Mouse (Mus musculus): Measurements from ENCODE around the gene Nckap5.

Gene Nckap5

DNA sequence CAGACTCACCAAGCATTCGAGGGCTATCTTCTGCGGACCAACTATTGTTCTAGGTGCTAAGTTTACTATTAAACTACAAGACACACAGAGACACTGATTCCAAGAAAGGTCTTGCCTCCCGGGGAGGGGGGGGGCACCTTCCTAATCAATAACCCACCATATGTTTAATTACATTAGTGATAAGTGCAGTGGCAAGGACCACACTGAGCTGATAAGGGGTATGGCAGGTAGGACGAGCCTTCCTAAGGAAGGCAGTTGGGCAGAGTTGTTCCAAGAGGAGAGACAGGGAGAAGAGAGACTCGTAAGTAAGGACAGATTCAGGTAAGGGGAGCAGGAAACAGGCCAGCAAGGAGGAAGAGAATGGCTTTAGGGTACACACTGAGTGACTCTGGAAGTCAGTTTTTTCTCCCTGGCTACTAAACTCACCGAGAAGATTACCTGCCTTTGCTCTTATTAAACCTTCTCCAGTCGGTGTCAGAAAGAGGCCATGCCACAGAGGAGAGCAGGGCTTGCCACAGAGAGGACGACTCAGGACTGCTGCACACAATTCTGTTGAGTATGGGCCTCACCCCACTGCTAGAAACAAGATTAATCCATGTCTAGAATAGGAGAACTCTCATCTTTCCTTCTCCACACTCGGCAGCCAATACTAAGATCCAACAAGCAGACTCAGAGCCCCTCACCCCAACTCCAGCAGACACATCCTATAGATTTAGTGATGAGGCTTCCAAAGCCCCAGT, 104.8 kb downstream of the Nckap5 start:
- CTCF ChIA-PET: interaction anchor here in 3 of 4 experiments (1.0 to 1.1 kb wide), 4 partner anchors 12 to 206 kb away, joined by 3 to 7 read pairs (median 4); no protein-coding TSS in a partner anchor
- POLR2A ChIA-PET: no interaction called here

DNA sequence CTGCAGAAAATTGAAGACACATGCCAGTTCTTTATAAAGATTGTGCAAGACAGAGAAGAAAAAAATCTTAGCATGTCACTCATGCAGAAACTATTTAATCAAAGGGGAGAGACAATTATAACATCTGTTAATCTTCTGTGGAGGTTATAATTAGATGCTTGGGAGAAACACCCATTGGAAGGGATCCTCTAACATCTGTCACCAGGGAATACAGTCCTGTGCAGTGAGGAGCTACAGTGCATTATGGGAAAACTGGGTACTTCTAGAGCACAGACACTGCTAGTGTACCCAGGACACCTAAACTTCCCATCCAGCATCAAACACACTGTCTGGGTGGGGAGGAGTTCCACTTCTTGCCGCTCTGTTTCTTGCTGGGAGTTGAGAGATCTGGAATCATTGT, 108.7 kb downstream of the Nckap5 start:
- POLR2A ChIA-PET: interaction anchor here in 1 of 4 experiments (0.7 kb wide), 1 partner anchor 47 kb away, joined by 3 read pairs; no protein-coding TSS in a partner anchor
- CTCF ChIA-PET: no interaction called here

DNA sequence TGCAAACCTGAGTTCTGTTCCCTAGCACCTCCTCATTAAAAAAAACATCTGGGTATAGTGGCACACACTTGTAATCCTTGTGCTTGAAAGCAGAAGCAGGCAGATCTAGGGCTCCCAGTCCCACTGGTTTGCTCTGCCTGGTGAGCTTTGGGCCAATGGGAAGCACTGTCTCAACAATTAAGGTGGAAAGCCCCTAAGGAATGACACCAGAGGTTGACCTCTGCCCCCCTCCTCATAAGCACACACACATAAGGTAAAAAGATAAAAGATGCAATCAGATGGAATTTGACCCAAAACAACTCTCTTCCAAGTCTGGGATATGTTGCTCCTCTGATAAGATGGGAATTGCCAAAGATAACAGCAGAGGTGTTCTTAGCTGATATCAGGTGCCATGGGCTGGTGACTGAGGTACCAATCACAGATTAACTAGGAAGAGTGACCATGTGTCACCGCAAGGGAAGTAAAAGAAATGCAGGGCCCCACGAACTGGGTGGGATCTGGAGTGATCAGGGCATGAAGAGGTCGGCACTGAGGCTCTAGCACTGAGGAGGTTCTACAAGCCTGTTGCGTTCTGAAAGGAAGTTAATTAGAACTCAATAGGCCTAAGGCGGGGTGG, 110.8 kb downstream of the Nckap5 start:
- ChIA-PET POLR2A (no interaction called here), CTCF (interaction anchor here in 1 of 4 experiments (0.7 kb wide), 1 partner anchor 238 kb away, joined by 3 read pairs; no protein-coding TSS in a partner anchor)

DNA sequence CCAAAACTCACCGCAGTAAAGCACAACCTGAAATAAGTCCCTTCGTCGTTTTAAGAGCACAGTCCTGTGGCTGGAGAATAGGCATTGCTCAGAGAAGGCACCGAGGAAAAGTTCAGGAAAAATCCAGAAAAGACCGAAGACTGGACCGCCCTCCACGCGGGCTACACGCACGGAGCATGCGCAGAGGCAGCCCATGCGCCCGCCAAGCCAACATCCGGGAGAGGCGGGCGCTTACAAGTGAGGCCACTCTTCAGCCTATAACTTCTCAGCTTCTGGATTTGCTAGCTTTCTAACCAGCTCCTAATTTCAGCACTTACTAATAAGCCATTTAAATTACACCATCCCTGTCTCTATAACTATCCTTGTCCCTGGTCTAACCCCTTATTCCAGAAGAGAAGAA, 124.0 kb downstream of the Nckap5 start:
- POLR2A ChIA-PET: no interaction called here
- CTCF ChIA-PET: no interaction called here

DNA sequence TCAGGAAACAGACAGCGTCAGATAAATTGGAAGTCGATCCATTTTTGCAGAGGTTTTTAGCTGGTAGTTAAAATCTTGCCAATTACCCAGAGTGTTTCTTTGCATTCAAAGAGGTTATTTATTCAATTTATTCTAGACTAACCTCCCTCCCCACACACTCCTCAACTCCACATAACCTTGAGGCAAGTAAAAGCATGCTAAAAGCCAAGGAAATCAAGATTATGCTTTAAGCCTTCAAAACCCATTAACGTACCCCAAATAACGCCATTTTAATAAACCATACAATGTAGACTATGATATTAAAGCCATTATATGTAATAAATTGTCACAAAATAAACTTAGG, 129.7 kb downstream of the Nckap5 start:
- POLR2A ChIA-PET: no interaction called here
- CTCF ChIA-PET: interaction anchor here in 2 of 4 experiments (0.5 to 0.7 kb wide), 2 partner anchors 209 to 265 kb away, joined by 3 read pairs; no protein-coding TSS in a partner anchor

DNA sequence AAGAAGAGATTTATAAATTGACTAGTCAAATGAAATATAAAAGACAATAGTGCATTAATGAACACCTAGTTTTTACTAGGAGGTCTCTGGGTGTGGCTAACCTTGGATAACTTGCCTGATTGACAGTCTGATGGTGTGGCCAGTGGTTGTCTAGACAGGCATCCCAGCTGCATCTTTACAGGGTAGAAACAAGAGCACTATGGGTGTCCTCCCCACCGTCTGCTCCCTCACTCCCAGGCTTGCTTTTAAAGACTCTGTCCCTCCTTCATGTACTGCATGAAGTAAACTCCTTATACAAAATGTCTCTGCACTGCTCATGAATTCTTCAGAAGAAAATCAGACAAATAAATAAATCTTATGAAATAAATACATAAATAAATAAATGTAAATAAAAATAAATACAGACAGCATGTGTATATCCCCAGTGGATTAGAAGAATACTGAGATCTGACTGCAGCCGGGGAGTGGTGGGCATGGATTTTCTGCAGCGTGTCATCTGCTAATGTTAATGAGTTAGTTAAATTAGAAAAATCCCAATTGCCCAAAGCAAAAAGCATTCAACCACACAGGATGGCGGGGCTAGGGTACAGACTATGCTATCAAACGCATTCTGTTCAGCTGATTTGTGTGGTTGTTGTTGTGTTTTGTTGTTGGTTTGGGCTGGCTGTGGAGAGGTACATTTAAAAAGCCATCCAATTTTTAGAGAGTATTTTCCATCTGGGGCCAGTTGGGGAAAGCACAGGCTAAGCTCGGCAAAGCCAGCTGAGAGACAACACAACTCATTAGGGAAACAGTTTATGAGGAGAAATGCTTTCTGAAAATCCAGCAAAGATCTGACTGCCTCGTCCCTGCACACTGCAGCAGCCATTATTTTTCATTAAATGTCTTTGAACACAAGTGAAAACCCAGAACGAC, 130.3 kb downstream of the Nckap5 start:
- POLR2A ChIA-PET: no interaction called here

DNA sequence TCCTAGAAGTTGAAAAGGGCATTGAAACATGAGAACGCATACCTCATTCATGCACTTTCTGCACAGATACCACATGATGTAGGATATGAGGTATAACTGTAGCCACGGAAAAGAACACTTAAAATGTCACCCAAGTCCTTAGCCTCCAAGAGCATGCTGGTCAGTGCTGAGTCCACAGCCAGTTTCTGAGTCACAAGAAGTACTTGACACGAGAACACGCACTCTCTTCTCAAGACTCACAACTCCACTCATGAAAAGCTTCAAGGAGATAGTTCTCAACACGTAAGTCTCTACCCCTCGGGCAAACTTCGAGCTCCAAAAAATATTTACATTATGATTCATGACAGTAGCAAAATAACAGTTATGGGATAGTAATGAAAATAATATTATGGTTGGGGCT, 137.0 kb downstream of the Nckap5 start:
- CTCF ChIA-PET: interaction anchor here in 1 of 4 experiments (0.6 kb wide), 2 partner anchors 35 to 124 kb away, joined by 3 read pairs; no protein-coding TSS in a partner anchor
- POLR2A ChIA-PET: no interaction called here

More for the DNA sequence above, 130.3 kb downstream of the Nckap5 start:
- CTCF ChIA-PET: interaction anchor here in 2 of 4 experiments (0.5 to 0.7 kb wide), 2 partner anchors 210 to 266 kb away, joined by 3 read pairs; no protein-coding TSS in a partner anchor

DNA sequence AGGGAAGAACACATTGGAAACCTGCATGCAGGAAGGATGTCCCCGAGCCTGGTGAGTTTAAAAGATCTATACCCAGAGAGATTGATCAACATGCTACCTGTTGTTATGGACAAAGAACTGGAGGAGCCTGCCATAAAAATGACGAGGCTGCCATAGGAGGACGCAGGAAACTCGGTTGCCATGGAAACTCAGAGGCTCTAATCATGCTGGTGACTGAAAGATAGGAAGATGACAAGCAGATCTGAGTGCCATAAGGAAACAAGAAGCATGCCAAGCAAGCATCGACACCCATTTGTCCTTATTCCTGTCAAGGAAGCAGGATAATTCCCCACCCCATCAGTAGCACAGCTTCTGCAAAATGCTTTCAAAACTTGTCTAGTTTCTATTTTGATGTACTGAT, 142.0 kb downstream of the Nckap5 start:
- CTCF ChIA-PET: interaction anchor here in 1 of 4 experiments (0.6 kb wide), 1 partner anchor 496 kb away, joined by 3 read pairs; no protein-coding TSS in a partner anchor
- POLR2A ChIA-PET: no interaction called here

DNA sequence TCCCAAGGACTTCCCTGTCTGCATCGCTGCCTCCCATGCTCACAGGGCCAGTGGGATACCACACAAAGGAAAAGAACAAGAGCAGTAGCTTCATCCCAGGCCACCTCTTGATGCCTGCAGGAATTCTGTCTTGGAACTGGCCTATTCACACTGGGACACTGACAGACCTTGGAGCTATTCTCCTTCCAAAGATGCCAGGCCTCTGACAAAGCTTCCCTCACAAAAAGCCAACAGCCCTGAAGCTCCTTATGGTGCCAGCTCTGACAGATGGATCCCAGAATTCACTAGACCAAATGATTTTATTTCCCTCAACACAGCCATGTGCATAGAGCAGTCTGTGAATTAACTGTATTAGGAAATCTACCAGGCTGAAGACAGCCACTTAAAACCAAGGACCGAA, 143.9 kb downstream of the Nckap5 start:
- ChIA-PET POLR2A (no interaction called here), CTCF (no interaction called here)

DNA sequence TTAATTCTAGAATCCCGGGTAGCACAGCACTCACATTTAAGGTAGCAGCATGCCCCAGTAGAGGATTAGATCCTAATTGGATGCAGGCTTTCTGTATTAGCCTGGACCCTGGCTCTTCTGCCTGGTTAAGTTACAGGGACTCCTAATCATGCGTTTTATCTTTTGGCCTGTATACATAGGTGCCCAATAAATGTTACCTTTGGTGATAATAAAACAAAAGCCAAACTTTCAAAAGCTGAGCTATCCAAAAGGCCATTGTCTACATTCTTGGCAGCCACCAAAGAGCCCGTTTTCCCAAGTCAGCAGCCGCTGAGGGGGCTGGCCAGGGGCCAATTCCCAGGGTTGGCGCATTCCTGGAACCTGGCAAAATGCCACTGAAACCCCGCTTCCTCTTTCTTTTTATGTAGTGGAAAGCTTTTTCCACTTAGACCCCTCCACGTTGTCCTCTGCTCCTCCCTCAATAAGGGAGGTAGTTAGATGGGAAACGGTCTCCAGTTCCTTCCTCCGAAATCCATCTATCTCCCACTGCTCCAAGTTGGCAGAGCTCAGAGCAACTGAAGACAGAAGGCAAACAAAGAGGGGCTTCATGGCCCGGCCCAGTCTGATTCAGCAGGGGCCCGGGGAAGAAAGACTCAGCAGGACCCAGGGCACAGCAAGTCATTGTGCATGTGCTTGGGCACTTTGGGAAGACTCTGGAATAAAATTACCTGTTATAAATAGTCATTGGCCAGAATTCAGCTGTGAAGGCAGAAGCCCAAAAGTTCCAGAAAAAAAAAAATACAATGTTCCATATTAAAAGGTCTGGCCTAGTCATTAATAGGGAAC, 146.8 kb downstream of the Nckap5 start:
- CTCF ChIA-PET: no interaction called here
- POLR2A ChIA-PET: interaction anchor here in 2 of 4 experiments (0.7 to 1.3 kb wide), 2 partner anchors 10 to 11 kb away, joined by 3 read pairs; no protein-coding TSS in a partner anchor

DNA sequence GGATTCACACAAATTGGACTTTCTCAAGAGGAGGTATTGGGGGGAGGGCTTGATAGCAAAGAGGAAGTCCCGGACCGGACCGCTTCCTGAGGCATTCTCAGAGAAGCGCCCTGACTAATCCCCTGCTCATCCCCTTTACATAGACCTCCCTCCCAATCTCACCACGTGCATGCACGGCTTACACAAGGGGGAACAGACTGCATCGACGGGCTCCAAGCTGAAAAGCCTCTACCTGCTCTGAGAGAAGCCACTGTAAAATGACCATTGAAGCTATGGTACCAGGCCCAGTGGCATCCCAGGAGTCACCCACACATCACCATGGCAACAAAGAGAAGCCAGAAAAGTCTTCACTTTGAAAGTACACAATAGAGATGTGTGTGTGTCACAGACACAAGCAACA, 148.8 kb downstream of the Nckap5 start:
- ChIA-PET CTCF (interaction anchor here in 1 of 4 experiments (0.5 kb wide), 1 partner anchor 1015 kb away, joined by 8 read pairs; no protein-coding TSS in a partner anchor), POLR2A (interaction anchor here in 1 of 4 experiments (0.7 kb wide), 1 partner anchor 256 kb away, joined by 3 read pairs; no protein-coding TSS in a partner anchor)

DNA sequence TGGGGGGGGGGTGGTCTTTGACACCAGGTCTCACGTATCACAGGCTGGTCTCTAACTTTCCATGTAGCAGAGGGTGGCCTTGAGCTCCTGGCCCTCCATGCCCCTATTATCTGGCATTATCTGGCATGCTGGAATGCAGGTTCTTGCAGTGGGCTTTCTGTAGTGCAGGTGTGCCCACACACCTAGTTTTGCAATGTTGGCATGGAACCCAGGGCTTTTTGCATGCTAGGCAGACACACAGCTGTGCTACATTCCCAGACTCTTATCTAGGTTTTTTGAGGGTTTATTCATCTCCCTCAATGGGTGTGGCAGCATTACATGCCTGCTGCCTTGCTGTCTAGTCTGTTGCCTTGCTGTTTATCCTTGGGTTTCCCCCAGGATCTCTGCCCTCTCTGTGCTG, 151.3 kb downstream of the Nckap5 start:
- CTCF ChIA-PET: no interaction called here
- POLR2A ChIA-PET: no interaction called here

DNA sequence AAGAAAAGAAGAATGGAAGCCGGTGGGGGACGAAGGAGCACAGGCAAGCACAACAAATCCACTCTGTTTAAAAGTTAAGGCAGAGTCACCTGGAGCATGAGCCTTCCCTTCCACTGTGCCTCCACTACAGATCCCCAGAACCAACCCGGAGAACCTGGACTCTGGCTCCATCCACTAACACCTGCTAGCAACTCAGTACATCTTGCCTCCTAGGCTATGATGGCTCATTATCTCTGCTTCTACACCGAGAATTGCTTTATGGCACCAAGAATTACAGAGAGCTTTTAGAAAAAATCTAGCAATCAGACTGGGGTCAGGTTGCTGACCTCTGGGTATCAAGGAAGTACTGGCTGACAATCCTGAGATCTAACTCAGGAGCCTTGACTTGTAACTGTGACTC, 153.3 kb downstream of the Nckap5 start:
- ChIA-PET CTCF (interaction anchor here in 1 of 4 experiments (0.6 kb wide), 1 partner anchor 14 kb away, joined by 3 read pairs; no protein-coding TSS in a partner anchor), POLR2A (interaction anchor here in 1 of 4 experiments (0.6 kb wide), 1 partner anchor 875 kb away, joined by 4 read pairs; no protein-coding TSS in a partner anchor)

DNA sequence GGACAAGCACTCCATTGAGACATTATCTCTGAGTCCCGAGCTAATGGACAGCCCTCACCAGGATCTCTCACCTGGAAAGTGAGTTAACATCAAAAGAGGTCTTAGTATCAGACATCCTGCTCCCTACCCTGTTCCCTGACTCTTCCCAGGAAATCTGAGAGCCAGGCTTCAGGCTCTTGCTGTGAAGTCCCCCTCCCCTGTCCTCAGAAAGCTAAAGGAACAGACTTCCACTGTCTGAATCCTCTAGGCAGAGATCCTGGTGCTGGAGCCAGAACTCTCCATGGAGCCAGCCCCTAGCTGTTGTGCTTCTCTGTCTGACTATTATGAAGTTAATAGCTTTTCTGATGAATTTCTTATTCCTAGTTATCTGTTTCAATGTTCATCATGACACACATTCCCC, 153.8 kb downstream of the Nckap5 start:
- POLR2A ChIA-PET: no interaction called here
- CTCF ChIA-PET: interaction anchor here in 1 of 4 experiments (0.6 kb wide), 1 partner anchor 13 kb away, joined by 3 read pairs; no protein-coding TSS in a partner anchor

DNA sequence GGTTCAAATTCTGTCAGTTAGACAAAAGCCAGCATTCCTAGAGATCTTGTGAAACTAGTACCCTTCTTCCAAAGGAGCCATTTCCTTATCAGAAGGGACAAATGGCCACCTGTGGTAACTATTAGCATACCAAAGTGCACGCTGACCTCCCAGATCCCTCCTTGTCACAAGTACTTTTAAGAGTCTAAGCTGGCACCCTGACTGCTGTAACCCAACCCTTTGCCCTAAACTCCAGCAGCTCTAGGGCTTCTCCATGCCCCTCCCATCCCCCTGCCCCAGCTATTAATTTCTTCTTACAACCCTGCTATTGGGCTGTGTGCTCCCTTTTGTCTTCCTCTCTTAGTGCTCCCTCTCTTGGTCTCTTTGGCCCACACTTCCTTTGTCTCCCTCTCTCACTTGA, 155.5 kb downstream of the Nckap5 start:
- CTCF ChIA-PET: interaction anchor here in 1 of 4 experiments (0.9 kb wide), 1 partner anchor 257 kb away, joined by 3 read pairs; no protein-coding TSS in a partner anchor
- POLR2A ChIA-PET: interaction anchor here in 3 of 4 experiments (0.6 to 1.2 kb wide), 3 partner anchors 17 to 1570 kb away, joined by 3 read pairs; no protein-coding TSS in a partner anchor

DNA sequence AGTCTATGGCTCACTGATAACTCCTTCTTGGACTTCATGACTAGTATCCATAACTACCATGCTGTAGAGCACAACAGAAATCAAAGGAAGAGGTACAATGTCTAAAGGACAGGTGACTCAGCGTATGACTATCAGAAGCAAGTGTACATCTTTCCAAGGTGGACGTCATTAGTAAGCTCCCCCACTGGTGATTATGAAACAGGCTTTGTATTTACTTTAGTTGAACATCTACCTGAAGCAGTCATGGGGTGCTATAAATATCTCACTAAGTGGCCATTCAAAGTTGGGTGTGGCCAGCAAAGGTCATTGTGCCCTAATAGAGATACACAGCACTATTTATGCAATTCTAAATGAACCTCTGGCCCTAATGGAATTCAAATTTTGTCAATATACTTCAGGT, 157.4 kb downstream of the Nckap5 start:
- CTCF ChIA-PET: interaction anchor here in 1 of 4 experiments (0.6 kb wide), 1 partner anchor 91 kb away, joined by 3 read pairs; no protein-coding TSS in a partner anchor

DNA sequence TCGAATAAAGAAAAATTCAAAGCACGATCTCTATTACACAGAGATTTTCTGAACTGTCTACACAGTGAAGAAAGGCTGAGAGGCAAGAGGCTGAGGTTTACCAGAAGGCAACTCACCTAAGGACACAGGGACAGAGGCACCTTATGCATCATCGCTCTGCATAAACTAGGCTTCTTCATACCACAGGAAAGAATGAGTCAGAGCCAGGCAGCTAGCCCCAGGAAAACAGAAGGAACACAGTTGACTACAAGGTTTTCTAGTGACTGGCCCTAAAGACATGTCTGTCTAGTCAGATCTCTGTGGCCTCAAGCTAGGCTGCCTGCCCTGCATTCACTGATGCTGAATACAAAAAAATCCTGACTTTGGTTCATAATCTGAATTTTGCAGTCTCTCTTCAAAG, 160.1 kb downstream of the Nckap5 start:
- CTCF ChIA-PET: no interaction called here
- POLR2A ChIA-PET: interaction anchor here in 1 of 4 experiments (0.6 kb wide), 1 partner anchor 59 kb away, joined by 3 read pairs; no protein-coding TSS in a partner anchor

More for the DNA sequence above, 157.4 kb downstream of the Nckap5 start:
- POLR2A ChIA-PET: no interaction called here
